Mouse (Mus musculus): ENCODE results near the gene Tnfrsf19.

- TF ChIP-seq POLR2A (IDR thresholded peaks at IDR 0.05; ENCODE audit: control insufficient read depth, low read depth, low read length) (no peak), CTCF (IDR thresholded peaks at IDR 0.05; ENCODE audit: control insufficient read depth, insufficient read depth, insufficient replicate concordance, low read depth, low read length) (no peak)
Measured at GRCm38 (mm10) chr14:61037321-61038081, 8.8 kb downstream of the Tnfrsf19 start.
